Mouse (Mus musculus): ENCODE results near the gene Sema6d.

- TF ChIP-seq CTCF (IDR thresholded peaks at IDR 0.05; ENCODE audit: insufficient read depth, low read depth, low read length) = no peak
- no peak for TF ChIP-seq POLR2A (IDR thresholded peaks at IDR 0.05; ENCODE audit: insufficient read depth, low read depth, low read length)
Measured at GRCm38 (mm10) chr2:124298872-124299271, 209.1 kb downstream of the Sema6d start.

Data from olfactory bulb, adult 2 months (tissue).